Mouse (Mus musculus) liver, embryonic 11.5 days (tissue): ENCODE measurements around the gene Adipor2. TPM values are rescaled to one million over a fixed set of nuclear protein-coding genes. Genes with fewer than 3 reads are reported as not detected.
A peak's percentile ranks its signal among the peaks of the same experiment; 100 is the strongest.

ENCODE experiments used
- ATAC-seq: fragments of 200-750 bp; cut with Nextera tagmentation; replicated peaks from 2 replicates; pipeline ENCODE4 v1.8.0; 2017; ENCODE audit warnings: moderate number of reproducible peaks, mild to moderate bottlenecking, moderate TSS enrichment, moderate library complexity; ENCODE audit not compliant: low FRiP score
- DNase-seq: peaks from one replicate; pipeline ENCODE4 v3.0.0-alpha.2; 2017; ENCODE audit warnings: low spot score
- H3K27ac ChIP-seq: fragments of 300-500 bp; sonication (generic); 2 replicates; pipeline ENCODE4 v1.5.1; 2014; ENCODE audit warnings: mild to moderate bottlenecking, low read depth, low read length, control low read depth
- H3K27me3 ChIP-seq: fragments of 300-500 bp; sonication (generic); replicated peaks from 2 replicates; pipeline ENCODE4 v1.6.1; 2014; ENCODE audit warnings: low read length, mixed read lengths; ENCODE audit not compliant: control insufficient read depth, insufficient read depth
- H3K36me3 ChIP-seq: fragments of 300-500 bp; sonication (generic); 2 replicates; pipeline ENCODE4 v1.6.1; 2014; ENCODE audit warnings: mild to moderate bottlenecking, low read length, moderate library complexity, mixed read lengths; ENCODE audit not compliant: control insufficient read depth, insufficient read depth
- H3K4me1 ChIP-seq: fragments of 300-500 bp; sonication (generic); replicated peaks from 2 replicates; pipeline ENCODE4 v1.6.1; 2014; ENCODE audit warnings: low read length, mixed read lengths; ENCODE audit not compliant: control insufficient read depth, insufficient read depth
- H3K4me2 ChIP-seq: fragments of 300-500 bp; sonication (generic); 2 replicates; pipeline ENCODE4 v1.6.1; 2014; ENCODE audit warnings: mild to moderate bottlenecking, control low read depth, moderate library complexity
- H3K4me3 ChIP-seq: fragments of 300-500 bp; sonication (generic); 2 replicates; pipeline ENCODE4 v1.5.1; 2014; ENCODE audit warnings: low read depth, low read length, control low read depth
- H3K9ac ChIP-seq: fragments of 300-500 bp; sonication (generic); 2 replicates; pipeline ENCODE4 v1.6.1; 2014; ENCODE audit warnings: low read depth, low read length, control low read depth
- H3K9me3 ChIP-seq: fragments of 300-500 bp; sonication (generic); 2 replicates; pipeline ENCODE4 v1.6.1; 2016; ENCODE audit warnings: low read length, inconsistent platforms, mixed read lengths; ENCODE audit not compliant: control insufficient read depth
- WGBS: fragments of 180-500 bp; shearing (Covaris S2); extraction: QIAGEN DNeasy Blood & Tissue Kit; methylation state at CpG from one replicate; pipeline ENCODE4 v1.1.7; 2014; 5-methylcytosine and 5-hydroxymethylcytosine counted together
- polyA plus RNA-seq: library from polyadenylated mRNA; unstranded; fragments of >200 nt; fragmentation: Nextera tagmentation; extraction: Ambion mirVana; gene quantifications from 2 replicates; pipeline ENCODE4 v1.2.1, GENCODE M21; 2014

Gene Adipor2
- polyA plus RNA-seq = 15.8 and 16.5 TPM in 2 replicates

- Histone ChIP-seq H3K27ac (no peak within 1 kb of the TSS), H3K9me3 (no peaks in the 10 kb centered on the region), H3K27me3 (no peaks in the 10 kb centered on the region), H3K36me3 (no peaks in the 10 kb centered on the region), H3K4me2 (peak within 1 kb of the TSS; percentile 60), H3K4me3 (peak within 1 kb of the TSS; percentile 13; the same call in 1 of the 2 replicates), H3K4me1 (no peaks in the 10 kb centered on the region), H3K9ac (no peak within 1 kb of the TSS; the same call in 1 of the 2 replicates)
- ATAC-seq (peak; percentile 84), DNase-seq (peak; percentile 53)
- WGBS = 3% methylated on average over 12 of the region's 12 CpGs
Observed at GRCm38 (mm10) chr6:119417354-119417753, at the start of gene Adipor2. Gene Adipor2 (minus strand): TSS chr6:119417704.

DNA sequence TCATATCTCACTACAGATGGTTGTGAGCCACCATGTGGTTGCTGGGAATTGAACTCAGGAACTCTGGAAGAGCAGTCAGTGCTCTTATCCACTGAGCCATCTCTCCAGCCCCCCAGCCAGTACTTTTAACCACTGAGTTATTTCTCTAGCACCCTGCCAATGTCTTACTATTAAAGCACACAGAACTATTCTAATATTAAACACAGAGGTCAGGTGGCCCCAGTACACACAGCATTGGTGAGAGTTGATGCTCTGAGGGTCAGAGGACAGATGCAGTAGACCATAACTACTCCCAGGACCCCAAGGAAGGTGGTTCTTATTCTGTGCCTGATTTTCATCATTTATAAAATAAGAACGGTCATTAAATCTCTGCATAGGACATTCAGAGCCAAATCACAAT, 48.7 kb upstream of the Adipor2 start:
- Histone ChIP-seq H3K9me3 (no peaks in the 10 kb centered on the region), H3K4me3 (no peak overlapping the region), H3K4me2 (no peak overlapping the region), H3K36me3 (no peaks in the 10 kb centered on the region), H3K27me3 (no peaks in the 10 kb centered on the region), H3K4me1 (peaks cover 6% of the 10 kb centered on the region; the same call in 1 of the 2 replicates), H3K9ac (no peak overlapping the region), H3K27ac (no peak overlapping the region)
- no peak for ATAC-seq
- no peak for DNase-seq
- 98% methylated on average over 1 of the region's 1 CpGs for WGBS

- no peak for DNase-seq
- Histone ChIP-seq H3K9ac (no peak overlapping the region), H3K4me3 (no peak overlapping the region), H3K36me3 (no peaks in the 10 kb centered on the region), H3K27me3 (no peaks in the 10 kb centered on the region), H3K4me1 (no peaks in the 10 kb centered on the region), H3K27ac (no peak overlapping the region), H3K9me3 (no peaks in the 10 kb centered on the region), H3K4me2 (no peak overlapping the region)
- no peak for ATAC-seq
- 79% methylated on average over 5 of the region's 5 CpGs for WGBS
Observed at GRCm38 (mm10) chr6:119460391-119460790, 42.9 kb upstream of the Adipor2 start.

GRCm38 (mm10) chr6:119459041-119459440, 41.5 kb upstream of the Adipor2 start:
- ATAC-seq (no peak), DNase-seq (no peak)
- Histone ChIP-seq H3K27ac (no peak overlapping the region), H3K4me2 (no peak overlapping the region), H3K9ac (no peak overlapping the region), H3K4me3 (no peak overlapping the region), H3K27me3 (no peaks in the 10 kb centered on the region; the same call in 1 of the 2 replicates), H3K36me3 (no peaks in the 10 kb centered on the region), H3K4me1 (peaks cover 3% of the 10 kb centered on the region; the same call in 1 of the 2 replicates), H3K9me3 (no peaks in the 10 kb centered on the region)
- 71% methylated on average over 4 of the region's 4 CpGs for WGBS

- Histone ChIP-seq H3K9ac (no peak overlapping the region), H3K9me3 (no peaks in the 10 kb centered on the region), H3K27me3 (peaks cover 3% of the 10 kb centered on the region; the same call in 1 of the 2 replicates), H3K4me2 (no peak overlapping the region), H3K27ac (no peak overlapping the region), H3K4me3 (no peak overlapping the region), H3K36me3 (no peaks in the 10 kb centered on the region), H3K4me1 (peaks cover 3% of the 10 kb centered on the region)
- 60% methylated on average over 8 of the region's 8 CpGs for WGBS
- ATAC-seq (no peak), DNase-seq (no peak)
Observed at GRCm38 (mm10) chr6:119458166-119458565, 40.7 kb upstream of the Adipor2 start.

DNA sequence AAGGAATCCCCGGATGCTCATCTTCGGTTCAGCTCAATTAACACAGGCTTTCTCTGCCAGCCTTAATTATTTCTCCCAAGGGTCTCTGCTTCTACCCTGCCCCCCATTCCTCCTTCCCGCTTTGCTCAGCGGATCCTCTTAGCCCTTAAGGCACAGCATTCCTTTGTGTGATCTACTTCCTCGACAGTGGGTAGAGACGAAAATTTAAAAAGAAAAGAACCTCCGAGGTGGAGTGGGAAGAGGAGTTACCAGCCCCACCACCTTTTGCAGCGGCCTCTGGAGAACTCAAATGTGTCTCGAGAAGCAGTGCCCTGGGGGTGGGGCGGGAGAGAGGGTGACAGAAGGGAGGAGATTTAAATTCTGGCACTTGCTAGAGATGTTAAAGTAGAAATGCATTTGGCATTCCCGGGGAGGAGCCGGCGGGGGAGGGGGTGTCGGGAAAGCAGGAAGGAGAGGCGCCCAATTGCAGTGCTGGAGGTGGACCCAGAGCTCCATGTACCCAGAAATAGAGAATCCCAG, 34.5 kb upstream of the Adipor2 start:
- H3K4me1 ChIP-seq = peaks cover 13% of the 10 kb centered on the region
- peaks cover 40% of the 10 kb centered on the region for H3K27me3 ChIP-seq
- peak overlapping the region; percentile 44 for H3K4me2 ChIP-seq
- H3K36me3 ChIP-seq = no peaks in the 10 kb centered on the region
- peak overlapping the region; percentile 16 for H3K4me3 ChIP-seq
- ATAC-seq (no peak; the same call in 1 of the 2 replicates), DNase-seq (peak; percentile 57)
- no peak overlapping the region; the same call in 1 of the 2 replicates for H3K27ac ChIP-seq
- no peaks in the 10 kb centered on the region for H3K9me3 ChIP-seq
- 0 out of 2 replicates have a peak overlapping the region, but pooled peaks have one; percentile 1 for H3K9ac ChIP-seq
- WGBS = 3% methylated on average over 15 of the region's 15 CpGs

- Histone ChIP-seq H3K9me3 (no peaks in the 10 kb centered on the region), H3K4me3 (no peak overlapping the region), H3K27ac (no peak overlapping the region), H3K27me3 (peaks cover 40% of the 10 kb centered on the region), H3K4me1 (peaks cover 13% of the 10 kb centered on the region), H3K9ac (no peak overlapping the region), H3K4me2 (peak overlapping the region; percentile 44), H3K36me3 (no peaks in the 10 kb centered on the region)
- ATAC-seq (no peak), DNase-seq (no peak)
- WGBS = 25% methylated on average over 14 of the region's 14 CpGs
Observed at GRCm38 (mm10) chr6:119450965-119451943, 33.8 kb upstream of the Adipor2 start.

DNA sequence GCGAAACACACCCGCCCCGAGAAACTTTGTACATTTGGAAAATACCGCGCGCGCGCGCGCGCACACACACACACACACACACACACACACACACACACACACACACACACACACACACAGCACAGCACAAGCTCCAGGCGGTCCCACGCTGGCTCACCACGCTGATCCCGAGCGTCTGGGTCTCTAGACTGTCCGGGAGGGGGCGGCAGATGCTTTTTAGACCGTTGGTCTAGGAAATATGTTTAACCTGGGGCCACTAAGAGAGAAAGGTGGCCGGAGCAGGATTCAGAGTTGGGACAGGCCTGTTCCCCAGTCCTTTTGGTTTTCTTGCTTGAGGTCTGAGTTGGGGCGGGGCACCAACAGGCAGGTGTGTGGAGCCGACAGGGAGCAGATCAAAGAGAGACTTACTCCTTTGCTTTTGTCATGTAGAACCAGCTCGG, 31.6 kb upstream of the Adipor2 start:
- Histone ChIP-seq H3K4me2 (peak overlapping the region; percentile 68), H3K27me3 (peaks cover 40% of the 10 kb centered on the region), H3K36me3 (no peaks in the 10 kb centered on the region), H3K4me1 (peaks cover 11% of the 10 kb centered on the region; the same call in 1 of the 2 replicates), H3K9me3 (no peaks in the 10 kb centered on the region), H3K4me3 (peak overlapping the region; percentile 33), H3K27ac (no peak overlapping the region), H3K9ac (peak overlapping the region; percentile 49)
- no peak for DNase-seq
- WGBS = 6% methylated on average over 23 of the region's 23 CpGs
- ATAC-seq = no peak; the same call in 1 of the 2 replicates
